Mouse (Mus musculus): ENCODE measurements around the gene Plekhd1.

- TF ChIP-seq MXI1 (IDR thresholded peaks at IDR 0.05; ENCODE audit: low read depth, low read length) (no peak), EP300 (IDR thresholded peaks at IDR 0.05; ENCODE audit: low read depth in 1 of 2, low read length in 2 of 2) (no peak), TCF12 (IDR thresholded peaks at IDR 0.05; ENCODE audit: low read depth, low read length) (no peak), POLR2A (IDR thresholded peaks at IDR 0.05; ENCODE audit: control insufficient read depth in 1 of 2, insufficient read depth in 1 of 2, low read depth in 1 of 2, low read length in 2 of 2, poor library complexity in 1 of 2) (no peak), ETS1 (IDR thresholded peaks at IDR 0.05; ENCODE audit: low read depth, low read length) (no peak)
Observed at GRCm38 (mm10) chr12:80653951-80654658, 38.3 kb upstream of the Plekhd1 start.
